1 mouse cellular context compared by ENCODE assay signal in genomic region chrX:52987905-52988783, GRCm38 (mm10).
TF ChIP-seq lines count a peak whose summit lies in the region.

Gene Hprt, plus strand, starts transcription at chrX:52988137.

TF ChIP-seq in CH12.LX, 34 proteins besides CTCF, POLR2A, EP300 and RAD21 (continued from another document):
- peak; percentile 63; the same call in 1 of the 2 replicates for TF ChIP-seq POLR2AphosphoS2 (IDR thresholded peaks at IDR 0.05; ENCODE audit: low read depth, low read length)
- TF ChIP-seq MYC (IDR thresholded peaks at IDR 0.05; ENCODE audit: low read depth, low read length), result peak; percentile 32; the same call in 1 of the 2 replicates
